Mouse (Mus musculus) neural tube, embryonic 12.5 days (tissue): Measurements from ENCODE around the gene Cep19. TPM values are rescaled to one million over a fixed set of nuclear protein-coding genes. Genes with fewer than 3 reads are reported as not detected.
"Not testable (repeated sequence)": the region's sequence is repeated elsewhere in the genome, so short reads cannot be mapped to it uniquely, and the experiment has no call there.

Experiments
- ATAC-seq: fragments of 200-750 bp; cut with Nextera tagmentation; 2 replicates; pipeline ENCODE4 v1.8.0; 2017; ENCODE audit warnings: low read depth, mild to moderate bottlenecking, moderate TSS enrichment, moderate library complexity; ENCODE audit not compliant: low FRiP score
- H3K27ac ChIP-seq: fragments of 300-500 bp; sonication (generic); 2 replicates; pipeline ENCODE4 v1.5.1; 2016
- H3K27me3 ChIP-seq: fragments of 300-500 bp; sonication (generic); replicated peaks from 2 replicates; pipeline ENCODE4 v1.6.1; 2016; ENCODE audit warnings: mild to moderate bottlenecking
- H3K36me3 ChIP-seq: fragments of 300-500 bp; sonication (generic); 2 replicates; pipeline ENCODE4 v1.6.1; 2016; ENCODE audit warnings: mild to moderate bottlenecking
- H3K4me1 ChIP-seq: fragments of 300-500 bp; sonication (generic); 2 replicates; pipeline ENCODE4 v1.6.1; 2016
- H3K4me2 ChIP-seq: fragments of 300-500 bp; sonication (generic); replicated peaks from 2 replicates; pipeline ENCODE4 v1.6.1; 2016; ENCODE audit warnings: mild to moderate bottlenecking
- H3K4me3 ChIP-seq: fragments of 300-500 bp; sonication (generic); 2 replicates; pipeline ENCODE4 v1.5.1; 2016
- H3K9ac ChIP-seq: fragments of 300-500 bp; sonication (generic); 2 replicates; pipeline ENCODE4 v1.6.1; 2016; ENCODE audit warnings: mild to moderate bottlenecking
- H3K9me3 ChIP-seq: fragments of 300-500 bp; sonication (generic); 2 replicates; pipeline ENCODE4 v1.6.1; 2016; ENCODE audit warnings: mild to moderate bottlenecking
- WGBS: fragments of 180-500 bp; shearing (Covaris S2); methylation state at CpG from one replicate; pipeline ENCODE4 v1.1.7; 2016; 5-methylcytosine and 5-hydroxymethylcytosine counted together
- polyA plus RNA-seq: library from polyadenylated mRNA; unstranded; fragments of >200 nt; fragmentation: Nextera tagmentation; extraction: Ambion mirVana; gene quantifications from 2 replicates; pipeline ENCODE4 v1.2.1, GENCODE M21; 2016

Cep19 gene
- polyA plus RNA-seq, 1 experiment from 2014 or later: 45.7 TPM

- Histone ChIP-seq H3K36me3 (peaks cover 5% of the 10 kb centered on the region), H3K9me3 (no peaks in the 10 kb centered on the region), H3K9ac (peak overlapping the region; percentile 99), H3K27ac (peak overlapping the region; percentile 88), H3K27me3 (no peaks in the 10 kb centered on the region), H3K4me1 (peaks cover 20% of the 10 kb centered on the region), H3K4me2 (peak overlapping the region; percentile 73), H3K4me3 (peak overlapping the region; percentile 93)
- ATAC-seq: no peak; the same call in 1 of the 2 replicates
- under 1% methylated on average over 30 of the region's 30 CpGs for WGBS
Observed at GRCm38 (mm10) chr16:32078408-32078990, 21.1 kb upstream of the Cep19 start.

GRCm38 (mm10) chr16:32078991-32079511 lies 20.5 kb upstream of the Cep19 start, which contains the start of gene Pak2:
TSS of gene Pak2 (minus strand) at chr16:32079342.
- peak; percentile 98 for ATAC-seq
- H3K4me2 ChIP-seq: peak within 1 kb of the TSS; percentile 73
- H3K27ac ChIP-seq: peak within 1 kb of the TSS; percentile 88
- H3K9me3 ChIP-seq: no peaks in the 10 kb centered on the region
- peak within 1 kb of the TSS; percentile 99 for H3K9ac ChIP-seq
- WGBS: 1% methylated on average over 51 of the region's 60 CpGs
- H3K4me3 ChIP-seq: peak within 1 kb of the TSS; percentile 93
- peaks cover 8% of the 10 kb centered on the region for H3K36me3 ChIP-seq
- H3K27me3 ChIP-seq: no peaks in the 10 kb centered on the region
- peaks cover 20% of the 10 kb centered on the region for H3K4me1 ChIP-seq

GRCm38 (mm10) chr16:32087629-32088443 lies 11.8 kb upstream of the Cep19 start:
- Histone ChIP-seq H3K9me3 (no peaks in the 10 kb centered on the region), H3K4me2 (no peak overlapping the region), H3K27ac (no peak overlapping the region), H3K4me1 (no peaks in the 10 kb centered on the region), H3K36me3 (peaks cover 87% of the 10 kb centered on the region), H3K4me3 (no peak overlapping the region), H3K27me3 (no peaks in the 10 kb centered on the region), H3K9ac (no peak overlapping the region)
- WGBS: 90% methylated on average over 17 of the region's 17 CpGs
- ATAC-seq: no peak

GRCm38 (mm10) chr16:32091466-32091865 lies 8.1 kb upstream of the Cep19 start:
- Histone ChIP-seq H3K4me2 (no peak overlapping the region), H3K9me3 (no peaks in the 10 kb centered on the region), H3K4me3 (no peak overlapping the region), H3K36me3 (peaks cover 76% of the 10 kb centered on the region), H3K9ac (no peak overlapping the region), H3K4me1 (no peaks in the 10 kb centered on the region), H3K27ac (no peak overlapping the region), H3K27me3 (no peaks in the 10 kb centered on the region)
- ATAC-seq: no peak
- WGBS: 95% methylated on average over 7 of the region's 7 CpGs

GRCm38 (mm10) chr16:32097757-32098156 lies 1.8 kb upstream of the Cep19 start:
- WGBS: 86% methylated on average over 2 of the region's 2 CpGs
- H3K9ac ChIP-seq, H3K9me3 ChIP-seq, H3K27ac ChIP-seq, ATAC-seq, H3K4me2 ChIP-seq, H3K27me3 ChIP-seq, H3K4me3 ChIP-seq: not testable (repeated sequence)
- H3K36me3 ChIP-seq: peaks cover 23% of the 10 kb centered on the region
- peaks cover 12% of the 10 kb centered on the region for H3K4me1 ChIP-seq

GRCm38 (mm10) chr16:32098897-32099637 lies 533 bp upstream of the Cep19 start:
- H3K4me3 ChIP-seq: peak overlapping the region; percentile 90
- H3K27me3 ChIP-seq: no peaks in the 10 kb centered on the region
- peaks cover 12% of the 10 kb centered on the region for H3K4me1 ChIP-seq
- no peaks in the 10 kb centered on the region for H3K9me3 ChIP-seq
- peak overlapping the region; percentile 53 for H3K27ac ChIP-seq
- peak overlapping the region; percentile 91 for H3K9ac ChIP-seq
- H3K4me2 ChIP-seq: peak overlapping the region; percentile 69
- peak; percentile 77 for ATAC-seq
- under 1% methylated on average over 39 of the region's 39 CpGs for WGBS
- H3K36me3 ChIP-seq: peaks cover 31% of the 10 kb centered on the region

GRCm38 (mm10) chr16:32102295-32102694 lies 2.7 kb downstream of the Cep19 start:
- 94% methylated on average over 13 of the region's 13 CpGs for WGBS

GRCm38 (mm10) chr16:32105698-32106097 lies 6.1 kb downstream of the Cep19 start:
- Histone ChIP-seq H3K9me3 (no peaks in the 10 kb centered on the region), H3K27ac (no peak overlapping the region), H3K27me3 (no peaks in the 10 kb centered on the region), H3K36me3 (peaks cover 53% of the 10 kb centered on the region), H3K4me2 (no peak overlapping the region), H3K4me1 (no peaks in the 10 kb centered on the region), H3K9ac (no peak overlapping the region), H3K4me3 (no peak overlapping the region)
- 90% methylated on average over 1 of the region's 1 CpGs for WGBS
- no peak for ATAC-seq

More at GRCm38 (mm10) chr16:32102295-32102694, 2.7 kb downstream of the Cep19 start:
- H3K27ac ChIP-seq: no peak overlapping the region
- no peaks in the 10 kb centered on the region for H3K9me3 ChIP-seq
- no peak overlapping the region for H3K9ac ChIP-seq
- H3K4me1 ChIP-seq: peaks cover 12% of the 10 kb centered on the region
- no peaks in the 10 kb centered on the region for H3K27me3 ChIP-seq
- no peak overlapping the region for H3K4me3 ChIP-seq
- ATAC-seq: no peak
- no peak overlapping the region for H3K4me2 ChIP-seq
- H3K36me3 ChIP-seq: peaks cover 40% of the 10 kb centered on the region

- WGBS: 96% methylated on average over 12 of the region's 12 CpGs
- no peaks in the 10 kb centered on the region for H3K9me3 ChIP-seq
- no peaks in the 10 kb centered on the region for H3K27me3 ChIP-seq
- no peaks in the 10 kb centered on the region for H3K4me1 ChIP-seq
- no peak overlapping the region for H3K4me3 ChIP-seq
- no peak for ATAC-seq
- H3K36me3 ChIP-seq: peaks cover 48% of the 10 kb centered on the region
- no peak overlapping the region for H3K27ac ChIP-seq
- H3K4me2 ChIP-seq: no peak overlapping the region
- no peak overlapping the region for H3K9ac ChIP-seq
Observed at GRCm38 (mm10) chr16:32107342-32108045, 7.9 kb downstream of the Cep19 start.

GRCm38 (mm10) chr16:32108170-32108569 lies 8.6 kb downstream of the Cep19 start:
- H3K9me3 ChIP-seq: no peaks in the 10 kb centered on the region
- no peak overlapping the region for H3K4me3 ChIP-seq
- no peak overlapping the region for H3K9ac ChIP-seq
- H3K27ac ChIP-seq: no peak overlapping the region
- no peaks in the 10 kb centered on the region for H3K27me3 ChIP-seq
- peaks cover 43% of the 10 kb centered on the region for H3K36me3 ChIP-seq
- H3K4me2 ChIP-seq: no peak overlapping the region
- H3K4me1 ChIP-seq: no peaks in the 10 kb centered on the region
- WGBS: 84% methylated on average over 7 of the region's 7 CpGs
- ATAC-seq: no peak

- Histone ChIP-seq H3K9ac (no peak overlapping the region), H3K27me3 (no peaks in the 10 kb centered on the region), H3K27ac (no peak overlapping the region), H3K4me2 (no peak overlapping the region), H3K9me3 (no peaks in the 10 kb centered on the region), H3K4me1 (no peaks in the 10 kb centered on the region), H3K36me3 (peaks cover 39% of the 10 kb centered on the region), H3K4me3 (no peak overlapping the region)
- ATAC-seq: no peak
- WGBS: 93% methylated on average over 2 of the region's 2 CpGs
Observed at GRCm38 (mm10) chr16:32108578-32108977, 9.0 kb downstream of the Cep19 start.
